Comparison of ENCODE assay signal across 8 mouse cellular contexts in genomic region chr9:13303976-13304375, GRCm38 (mm10). TPM values are rescaled to one million over a fixed set of nuclear protein-coding genes. Genes with fewer than 3 reads are reported as not detected.
DNase-seq lines count a peak whose midpoint lies in the region; ATAC-seq and TF ChIP-seq lines count a peak whose summit lies in the region.

No protein-coding gene starts in this region.

- peaks cover 48% of the 10 kb centered on the region for H3K4me1 ChIP-seq in forebrain, embryonic 15.5 days
- peaks cover 74% of the 10 kb centered on the region for H3K4me1 ChIP-seq in forebrain, embryonic 12.5 days
- H3K4me1 ChIP-seq in heart, postnatal 0 days (ENCODE audit: control insufficient read depth, insufficient read depth) = peaks cover 60% of the 10 kb centered on the region
- H3K4me1 ChIP-seq in lung, embryonic 15.5 days = peaks cover 42% of the 10 kb centered on the region
- H3K4me1 ChIP-seq in small intestine, adult 2 months (ENCODE audit: control insufficient read depth, insufficient read depth, insufficient read length, low read length) = peaks cover 10% of the 10 kb centered on the region

- no peak for TF ChIP-seq EP300 in heart, postnatal 0 days (IDR thresholded peaks at IDR 0.05; ENCODE audit: low read depth)

- H3K36me3 ChIP-seq in forebrain, embryonic 15.5 days = no peaks in the 10 kb centered on the region
- H3K36me3 ChIP-seq in forebrain, embryonic 12.5 days (replicated peaks) = no peaks in the 10 kb centered on the region
- no peaks in the 10 kb centered on the region for H3K36me3 ChIP-seq in heart, postnatal 0 days (replicated peaks; ENCODE audit: control insufficient read depth, insufficient read depth, low read length)
- no peaks in the 10 kb centered on the region for H3K36me3 ChIP-seq in lung, embryonic 15.5 days
- no peaks in the 10 kb centered on the region for H3K36me3 ChIP-seq in small intestine, adult 2 months (ENCODE audit: control insufficient read depth, insufficient read depth, low read length)

- no peaks in the 10 kb centered on the region for H3K9me3 ChIP-seq in forebrain, embryonic 15.5 days
- no peaks in the 10 kb centered on the region for H3K9me3 ChIP-seq in forebrain, embryonic 12.5 days
- no peaks in the 10 kb centered on the region for H3K9me3 ChIP-seq in heart, postnatal 0 days (replicated peaks; ENCODE audit: control insufficient read depth, low read length)
- H3K9me3 ChIP-seq in lung, embryonic 15.5 days = no peaks in the 10 kb centered on the region

- H3K4me3 ChIP-seq in forebrain, embryonic 15.5 days = no peak overlapping the region
- H3K4me3 ChIP-seq in forebrain, embryonic 12.5 days (replicated peaks) = no peak overlapping the region
- no peak overlapping the region for H3K4me3 ChIP-seq in heart, postnatal 0 days (ENCODE audit: low read depth, low read length)
- H3K4me3 ChIP-seq in lung, embryonic 15.5 days = no peak overlapping the region
- no peak overlapping the region; the same call in 1 of the 2 replicates for H3K4me3 ChIP-seq in small intestine, adult 2 months (ENCODE audit: low read depth, low read length)

- no peak for TF ChIP-seq CTCF in heart, postnatal 0 days (IDR thresholded peaks at IDR 0.05; ENCODE audit: low read depth)
- TF ChIP-seq CTCF in small intestine, adult 2 months (IDR thresholded peaks at IDR 0.05; ENCODE audit: extremely low read depth, insufficient read length, insufficient replicate concordance, low read depth, low read length) = no peak

- H3K9ac ChIP-seq in forebrain, embryonic 15.5 days (replicated peaks) = no peak overlapping the region
- no peak overlapping the region for H3K9ac ChIP-seq in forebrain, embryonic 12.5 days
- H3K9ac ChIP-seq in heart, postnatal 0 days (replicated peaks; ENCODE audit: low read depth, low read length) = no peak overlapping the region
- no peak overlapping the region for H3K9ac ChIP-seq in lung, embryonic 15.5 days

- peak; percentile 80 for DNase-seq in adrenal gland, adult 2 months
- DNase-seq in heart, postnatal 0 days (ENCODE audit: low spot score) = no peak
- DNase-seq in layer of hippocampus, postnatal 36 days = no peak

- no peak overlapping the region for H3K4me2 ChIP-seq in forebrain, embryonic 15.5 days (replicated peaks)
- H3K4me2 ChIP-seq in forebrain, embryonic 12.5 days = no peak overlapping the region
- H3K4me2 ChIP-seq in heart, postnatal 0 days (ENCODE audit: low read depth, low read length) = peak overlapping the region; percentile 24; the same call in 1 of the 2 replicates
- H3K4me2 ChIP-seq in lung, embryonic 15.5 days = 0 out of 2 replicates have a peak overlapping the region, but pooled peaks have one; percentile 4

- H3K27me3 ChIP-seq in forebrain, embryonic 15.5 days = no peaks in the 10 kb centered on the region
- H3K27me3 ChIP-seq in forebrain, embryonic 12.5 days = peaks cover 8% of the 10 kb centered on the region; the same call in 1 of the 2 replicates
- H3K27me3 ChIP-seq in heart, postnatal 0 days (ENCODE audit: control insufficient read depth, insufficient read depth, low read length) = no peaks in the 10 kb centered on the region
- H3K27me3 ChIP-seq in lung, embryonic 15.5 days = no peaks in the 10 kb centered on the region
- H3K27me3 ChIP-seq in small intestine, adult 2 months (ENCODE audit: control insufficient read depth, insufficient read depth, low read length) = no peaks in the 10 kb centered on the region

- no peak overlapping the region for H3K27ac ChIP-seq in forebrain, embryonic 15.5 days (replicated peaks)
- no peak overlapping the region for H3K27ac ChIP-seq in forebrain, embryonic 12.5 days
- H3K27ac ChIP-seq in heart, postnatal 0 days (ENCODE audit: low read depth) = peak overlapping the region; percentile 5
- no peak overlapping the region for H3K27ac ChIP-seq in lung, embryonic 15.5 days
- H3K27ac ChIP-seq in small intestine, adult 2 months (ENCODE audit: insufficient read depth, low read depth, low read length) = peak overlapping the region; percentile 34

- WGBS in forebrain, embryonic 15.5 days = 33% methylated on average over 6 of the region's 6 CpGs
- 63% methylated on average over 6 of the region's 6 CpGs for WGBS in forebrain, embryonic 12.5 days
- WGBS in heart, postnatal 0 days = 39% methylated on average over 6 of the region's 6 CpGs
- WGBS in lung, embryonic 15.5 days = 31% methylated on average over 6 of the region's 6 CpGs
- 10% methylated on average over 6 of the region's 6 CpGs for WGBS in small intestine, adult 2 months

- peak; percentile 27; the same call in 1 of the 2 replicates for ATAC-seq in forebrain, embryonic 15.5 days (replicated peaks)
- no peak for ATAC-seq in forebrain, embryonic 12.5 days (ENCODE audit: low FRiP score)
- no peak for ATAC-seq in heart, postnatal 0 days (ENCODE audit: insufficient read depth, low read depth)
- ATAC-seq in lung, embryonic 15.5 days (ENCODE audit: borderline replicate concordance, extremely low read depth, low FRiP score, low TSS enrichment) = no peak
- ATAC-seq in frontal cortex, adult (ENCODE audit: low TSS enrichment) = no peak

- TF ChIP-seq POLR2A in small intestine, adult 2 months (IDR thresholded peaks at IDR 0.05; ENCODE audit: low read depth, low read length) = no peak; the same call in 1 of the 2 replicates

RNA-seq across cellular contexts. Expression of gene Maml2, which starts 6.2 kb away (rescaled TPM):
- 8.1 and 9.3 TPM in 2 replicates for polyA plus RNA-seq in forebrain, embryonic 15.5 days (2015; fragmentation: Nextera tagmentation; extraction: Ambion mirVana)
- 10.4 and 11.8 TPM in 2 replicates for polyA plus RNA-seq in forebrain, embryonic 12.5 days (2016; fragmentation: Nextera tagmentation; extraction: Ambion mirVana)
- total RNA-seq in adrenal gland, adult 2 months (2021) = 1 to 10 TPM; 5.7 to 7.2 TPM
- polyA plus RNA-seq in adrenal gland, adult 2 months (2012; rRNA removed) = 3.9 and 4.2 TPM in 2 replicates
- 7.0 and 10.4 TPM in 2 replicates for total RNA-seq in heart, postnatal 0 days (2014; rRNA removed; ENCODE audit: low replicate concordance)
- 6.0 and 6.2 TPM in 2 replicates for polyA plus RNA-seq in heart, postnatal 0 days (2015; fragmentation: Nextera tagmentation; extraction: Ambion mirVana)
- polyA plus RNA-seq in lung, embryonic 15.5 days (2015; fragmentation: Nextera tagmentation; extraction: Ambion mirVana) = 13.3 and 14.5 TPM in 2 replicates
- 1.6 and 2.8 TPM in 2 replicates for polyA plus RNA-seq in small intestine, adult 2 months (2012; rRNA removed)
- total RNA-seq in layer of hippocampus, postnatal 36 days (2021) = 10 to 100 TPM; 21.2 to 28.9 TPM

RNA-seq across cellular contexts. Expression of gene Ccdc82, which starts 57.2 kb away (rescaled TPM):
- 10.9 and 11.0 TPM in 2 replicates for polyA plus RNA-seq in forebrain, embryonic 15.5 days (2015; fragmentation: Nextera tagmentation; extraction: Ambion mirVana)
- 15.4 and 16.0 TPM in 2 replicates for polyA plus RNA-seq in forebrain, embryonic 12.5 days (2016; fragmentation: Nextera tagmentation; extraction: Ambion mirVana)
- total RNA-seq in adrenal gland, adult 2 months (2021) = 10 to 100 TPM; 12.8 to 15.0 TPM
- polyA plus RNA-seq in adrenal gland, adult 2 months (2012; rRNA removed) = 2.0 and 2.1 TPM in 2 replicates
- 7.9 and 10.7 TPM in 2 replicates for total RNA-seq in heart, postnatal 0 days (2014; rRNA removed; ENCODE audit: low replicate concordance)
- 4.1 and 4.5 TPM in 2 replicates for polyA plus RNA-seq in heart, postnatal 0 days (2015; fragmentation: Nextera tagmentation; extraction: Ambion mirVana)
- polyA plus RNA-seq in lung, embryonic 15.5 days (2015; fragmentation: Nextera tagmentation; extraction: Ambion mirVana) = 11.4 and 13.3 TPM in 2 replicates
- polyA plus RNA-seq in small intestine, adult 2 months (2012; rRNA removed) = 1.7 and 4.1 TPM in 2 replicates
- total RNA-seq in layer of hippocampus, postnatal 36 days (2021) = 10 to 100 TPM; 14.7 to 17.2 TPM

RNA-seq across cellular contexts. Expression of gene Jrkl, which starts 58.3 kb away (rescaled TPM):
- 13.2 and 13.6 TPM in 2 replicates for polyA plus RNA-seq in forebrain, embryonic 15.5 days (2015; fragmentation: Nextera tagmentation; extraction: Ambion mirVana)
- 13.7 and 15.4 TPM in 2 replicates for polyA plus RNA-seq in forebrain, embryonic 12.5 days (2016; fragmentation: Nextera tagmentation; extraction: Ambion mirVana)
- total RNA-seq in adrenal gland, adult 2 months (2021) = 1 to 10 TPM; 5.4 to 8.1 TPM
- polyA plus RNA-seq in adrenal gland, adult 2 months (2012; rRNA removed) = 0.04 and 0.06 TPM in 2 replicates
- 1.5 and 5.5 TPM in 2 replicates for total RNA-seq in heart, postnatal 0 days (2014; rRNA removed; ENCODE audit: low replicate concordance)
- polyA plus RNA-seq in heart, postnatal 0 days (2015; fragmentation: Nextera tagmentation; extraction: Ambion mirVana) = 7.7 and 8.1 TPM in 2 replicates
- polyA plus RNA-seq in lung, embryonic 15.5 days (2015; fragmentation: Nextera tagmentation; extraction: Ambion mirVana) = 10.0 and 10.1 TPM in 2 replicates
- 0.03 and 0.09 TPM in 2 replicates for polyA plus RNA-seq in small intestine, adult 2 months (2012; rRNA removed)
- total RNA-seq in layer of hippocampus, postnatal 36 days (2021) = 10 to 100 TPM; 10.5 to 11.6 TPM

Comparison
In these comparisons a context has a peak if more than half of its experiments do, and no peak if none do; other contexts are left out.
1. H3K27ac ChIP-seq: peak in heart, postnatal 0 days (single experiment) and small intestine, adult 2 months (single experiment); none in forebrain, embryonic 15.5 days (single experiment), forebrain, embryonic 12.5 days (single experiment) and lung, embryonic 15.5 days (single experiment).
2. H3K4me2 ChIP-seq: peak in heart, postnatal 0 days (single experiment) and lung, embryonic 15.5 days (single experiment); none in forebrain, embryonic 15.5 days (single experiment) and forebrain, embryonic 12.5 days (single experiment).